Mouse (Mus musculus) olfactory bulb, adult 2 months (tissue): Measurements from ENCODE around the gene Dgkb. TPM values are rescaled to one million over a fixed set of nuclear protein-coding genes. Genes with fewer than 3 reads are reported as not detected.

ENCODE experiments used
- H3K27ac ChIP-seq: fragments of 200-500 bp; 2 replicates; pipeline ENCODE4 v1.5.1; 2012; ENCODE audit warnings: low read depth, low read length; ENCODE audit not compliant: insufficient read depth
- H3K4me1 ChIP-seq: fragments of 200-500 bp; 2 replicates; pipeline ENCODE4 v1.6.1; 2012; ENCODE audit warnings: low read length; ENCODE audit not compliant: control insufficient read depth, insufficient read depth
- H3K4me3 ChIP-seq: fragments of 200-500 bp; 2 replicates; pipeline ENCODE4 v1.5.1; 2012; ENCODE audit warnings: mild to moderate bottlenecking, low read depth, low read length, moderate library complexity; ENCODE audit not compliant: insufficient read depth
- CTCF ChIP-seq: fragments of 200-500 bp; IDR thresholded peaks from 2 replicates; pipeline ENCODE4 v1.5.1; 2012; ENCODE audit warnings: low read depth, mild to moderate bottlenecking, low read length, moderate library complexity; ENCODE audit not compliant: insufficient read depth
- POLR2A ChIP-seq: fragments of 200-500 bp; IDR thresholded peaks from 2 replicates; pipeline ENCODE4 v1.6.1; 2012; ENCODE audit warnings: mild to moderate bottlenecking, low read depth, low read length, moderate library complexity; ENCODE audit not compliant: insufficient read depth
- WGBS: fragments of 180-500 bp; shearing (Covaris S2); methylation state at CpG from one replicate; pipeline ENCODE4 v1.1.7; 2018; 5-methylcytosine and 5-hydroxymethylcytosine counted together
- polyA plus RNA-seq: library from polyadenylated mRNA; stranded (reverse); fragments of >200 nt; gene quantifications from 2 replicates; pipeline ENCODE4 v1.2.4, GENCODE M21; 2012; ENCODE audit warnings: low replicate concordance; ENCODE audit not compliant: missing spikeins, insufficient read depth, insufficient read length

Dgkb gene
- polyA plus RNA-seq, 1 experiment = not detected

GRCm38 (mm10) chr12:37978498-37979187 lies 161.1 kb downstream of the Dgkb start:
- TF ChIP-seq CTCF (no peak), POLR2A (no peak)
- no peak overlapping the region for H3K4me3 ChIP-seq
- no peaks in the 10 kb centered on the region for H3K4me1 ChIP-seq
- H3K27ac ChIP-seq = no peak overlapping the region
- 34% methylated on average over 2 of the region's 2 CpGs for WGBS

- WGBS = 87% methylated on average over 1 of the region's 1 CpGs
Measured at GRCm38 (mm10) chr12:37985352-37985751, 167.8 kb downstream of the Dgkb start.

GRCm38 (mm10) chr12:37988066-37988591 lies 170.6 kb downstream of the Dgkb start:
- Histone ChIP-seq H3K27ac (peak overlapping the region; percentile 78), H3K4me3 (no peak overlapping the region), H3K4me1 (no peaks in the 10 kb centered on the region)
- TF ChIP-seq CTCF (no peak), POLR2A (no peak)
- 7% methylated on average over 1 of the region's 1 CpGs for WGBS

More at GRCm38 (mm10) chr12:37985352-37985751, 167.8 kb downstream of the Dgkb start:
- no peak overlapping the region for H3K27ac ChIP-seq
- TF ChIP-seq CTCF (no peak), POLR2A (no peak)
- H3K4me1 ChIP-seq = no peaks in the 10 kb centered on the region
- H3K4me3 ChIP-seq = no peak overlapping the region

GRCm38 (mm10) chr12:37993221-37993620 lies 175.7 kb downstream of the Dgkb start:
- TF ChIP-seq CTCF (no peak), POLR2A (no peak)
- no peak overlapping the region for H3K4me3 ChIP-seq
- no peak overlapping the region for H3K27ac ChIP-seq
- H3K4me1 ChIP-seq = no peaks in the 10 kb centered on the region
- WGBS = 96% methylated on average over 1 of the region's 1 CpGs

- Histone ChIP-seq H3K4me3 (no peak overlapping the region), H3K4me1 (no peaks in the 10 kb centered on the region), H3K27ac (no peak overlapping the region)
- WGBS = 69% methylated on average over 6 of the region's 6 CpGs
- TF ChIP-seq POLR2A = no peak
- no peak for TF ChIP-seq CTCF
Measured at GRCm38 (mm10) chr12:37996417-37996946, 179.0 kb downstream of the Dgkb start.

GRCm38 (mm10) chr12:38017674-38018073 lies 200.1 kb downstream of the Dgkb start:
- Histone ChIP-seq H3K4me1 (no peaks in the 10 kb centered on the region), H3K27ac (no peak overlapping the region), H3K4me3 (no peak overlapping the region)
- WGBS = 87% methylated on average over 4 of the region's 4 CpGs
- TF ChIP-seq POLR2A = no peak
- no peak for TF ChIP-seq CTCF

- WGBS = 89% methylated on average over 5 of the region's 5 CpGs
- TF ChIP-seq POLR2A (no peak), CTCF (no peak)
- H3K4me3 ChIP-seq = no peak overlapping the region
- H3K27ac ChIP-seq = no peak overlapping the region
- no peaks in the 10 kb centered on the region for H3K4me1 ChIP-seq
Measured at GRCm38 (mm10) chr12:38047256-38047655, 229.7 kb downstream of the Dgkb start.

- Histone ChIP-seq H3K4me1 (no peaks in the 10 kb centered on the region), H3K27ac (no peak overlapping the region), H3K4me3 (no peak overlapping the region)
- 92% methylated on average over 3 of the region's 3 CpGs for WGBS
- TF ChIP-seq CTCF (no peak), POLR2A (no peak)
Measured at GRCm38 (mm10) chr12:38088224-38088623, 270.7 kb downstream of the Dgkb start.

GRCm38 (mm10) chr12:38111928-38112327 lies 294.4 kb downstream of the Dgkb start:
- no peak overlapping the region for H3K27ac ChIP-seq
- no peak for TF ChIP-seq POLR2A
- TF ChIP-seq CTCF = no peak
- 70% methylated on average over 3 of the region's 3 CpGs for WGBS

More at GRCm38 (mm10) chr12:38111928-38112327, 294.4 kb downstream of the Dgkb start:
- Histone ChIP-seq H3K4me1 (no peaks in the 10 kb centered on the region), H3K4me3 (no peak overlapping the region)
